Mouse (Mus musculus): ENCODE measurements at regions not wholly inside any gene's neighbourhood (a gene's known extent, or its start where the extent isn't known, plus 50 kb on each side); places are given as distances from the start of the nearest gene placed in this dataset.
"Not testable (repeated sequence)": the region's sequence is repeated elsewhere in the genome, so short reads cannot be mapped to it uniquely, and the experiment has no call there.

GRCm38 (mm10) chr13:35606857-35607561 lies 52.6 kb upstream of the Cdyl start:
- not testable (repeated sequence) for DNase-seq

GRCm38 (mm10) chr13:35607710-35608109 lies 51.9 kb upstream of the Cdyl start:
- DNase-seq = no peak
